Mouse (Mus musculus) A20 (cell line): ENCODE results near the gene Ubald1.

Source experiments
- DNase-seq: peaks from one replicate; pipeline ENCODE4 v3.0.0-alpha.2; 2011; ENCODE audit warnings: low read depth, low spot score

Gene Ubald1

GRCm38 (mm10) chr16:4871926-4872325 is 8.2 kb downstream of the Ubald1 start:
- no peak for DNase-seq

- DNase-seq, result no peak
Observed at GRCm38 (mm10) chr16:4870490-4870889, 9.6 kb downstream of the Ubald1 start.

GRCm38 (mm10) chr16:4866101-4866695 is 13.9 kb downstream of the Ubald1 start:
- DNase-seq, result no peak

- DNase-seq, result no peak
Observed at GRCm38 (mm10) chr16:4863742-4864141, 16.4 kb downstream of the Ubald1 start.

- DNase-seq, result peak; percentile 70
Observed at GRCm38 (mm10) chr16:4862863-4863483, 17.1 kb downstream of the Ubald1 start.

- peak; percentile 36 for DNase-seq
Observed at GRCm38 (mm10) chr16:4861392-4861791, 18.7 kb downstream of the Ubald1 start.

GRCm38 (mm10) chr16:4855046-4855650 is 25.0 kb downstream of the Ubald1 start:
- DNase-seq, result no peak

- DNase-seq, result no peak
Observed at GRCm38 (mm10) chr16:4850938-4851628, 29.0 kb downstream of the Ubald1 start.

GRCm38 (mm10) chr16:4850361-4850760 is 29.8 kb downstream of the Ubald1 start:
- no peak for DNase-seq

GRCm38 (mm10) chr16:4848090-4848489 is 32.0 kb downstream of the Ubald1 start:
- DNase-seq, result no peak

- DNase-seq, result peak; percentile 81
Observed at GRCm38 (mm10) chr16:4847041-4847440, 33.1 kb downstream of the Ubald1 start.

- no peak for DNase-seq
Observed at GRCm38 (mm10) chr16:4840231-4840630, 39.9 kb downstream of the Ubald1 start.

- no peak for DNase-seq
Observed at GRCm38 (mm10) chr16:4839552-4839951, 40.6 kb downstream of the Ubald1 start.

GRCm38 (mm10) chr16:4837631-4838030 is 42.5 kb downstream of the Ubald1 start:
- no peak for DNase-seq

- no peak for DNase-seq
Observed at GRCm38 (mm10) chr16:4835191-4835590, 44.9 kb downstream of the Ubald1 start, which contains the start of gene 4930562C15Rik. TSS of gene 4930562C15Rik (plus strand) at chr16:4835416.

- DNase-seq, result no peak
Observed at GRCm38 (mm10) chr16:4833858-4834257, 46.3 kb downstream of the Ubald1 start.

GRCm38 (mm10) chr16:4831650-4832419 is 48.3 kb downstream of the Ubald1 start:
- DNase-seq, result peak; percentile 22

- no peak for DNase-seq
Observed at GRCm38 (mm10) chr16:4829271-4829900, 50.7 kb downstream of the Ubald1 start.

GRCm38 (mm10) chr16:4827639-4828038 is 52.5 kb downstream of the Ubald1 start:
- no peak for DNase-seq
